Mouse (Mus musculus) limb, embryonic 14.5 days (tissue): ENCODE data around the gene Tnpo1. TPM values are rescaled to one million over a fixed set of nuclear protein-coding genes. Genes with fewer than 3 reads are reported as not detected.

Experiments used
- ATAC-seq: fragments of 200-750 bp; cut with Nextera tagmentation; 2 replicates; pipeline ENCODE4 v1.8.0; 2017; ENCODE audit warnings: low read depth, moderate number of reproducible peaks, moderate TSS enrichment; ENCODE audit not compliant: low FRiP score
- DNase-seq: peaks from one replicate; pipeline ENCODE4 v3.0.0-alpha.2; 2015; ENCODE audit warnings: low spot score
- H3K27ac ChIP-seq: fragments of 300-500 bp; sonication (generic); replicated peaks from 2 replicates; pipeline ENCODE4 v1.5.1; 2014; ENCODE audit warnings: low read depth, mild to moderate bottlenecking, low read length, moderate library complexity, mixed read lengths
- H3K27me3 ChIP-seq: fragments of 300-500 bp; sonication (generic); 2 replicates; pipeline ENCODE4 v1.6.1; 2014; ENCODE audit warnings: low read length, mixed read lengths; ENCODE audit not compliant: control insufficient read depth, insufficient read depth
- H3K36me3 ChIP-seq: fragments of 300-500 bp; sonication (generic); 2 replicates; pipeline ENCODE4 v1.6.1; 2014; ENCODE audit warnings: mild to moderate bottlenecking, low read length, moderate library complexity, mixed read lengths; ENCODE audit not compliant: control insufficient read depth, insufficient read depth
- H3K4me1 ChIP-seq: fragments of 300-500 bp; sonication (generic); 2 replicates; pipeline ENCODE4 v1.6.1; 2014; ENCODE audit warnings: antibody characterized with exemption, low read length, mixed read lengths; ENCODE audit not compliant: control insufficient read depth, insufficient read depth
- H3K4me2 ChIP-seq: fragments of 300-500 bp; sonication (generic); replicated peaks from 2 replicates; pipeline ENCODE4 v1.6.1; 2014; ENCODE audit warnings: low read depth, mild to moderate bottlenecking, low read length, moderate library complexity; ENCODE audit not compliant: severe bottlenecking
- H3K4me3 ChIP-seq: fragments of 300-500 bp; sonication (generic); replicated peaks from 2 replicates; pipeline ENCODE4 v1.5.1; 2014; ENCODE audit warnings: low read length
- H3K9ac ChIP-seq: fragments of 300-500 bp; sonication (generic); 2 replicates; pipeline ENCODE4 v1.6.1; 2014; ENCODE audit warnings: mild to moderate bottlenecking, low read depth, low read length, moderate library complexity; ENCODE audit not compliant: severe bottlenecking
- H3K9me3 ChIP-seq: fragments of 300-500 bp; sonication (generic); 2 replicates; pipeline ENCODE4 v1.6.1; 2016; ENCODE audit warnings: low read length; ENCODE audit not compliant: control insufficient read depth
- POLR2A ChIP-seq: fragments of 200-500 bp; IDR thresholded peaks from 2 replicates; pipeline ENCODE4 v1.8.0; 2012; ENCODE audit warnings: inconsistent platforms, mild to moderate bottlenecking, moderate library complexity, borderline replicate concordance; ENCODE audit not compliant: insufficient read depth, insufficient read length; ENCODE audit errors: extremely low read depth
- WGBS: fragments of 180-500 bp; shearing (Covaris S2); extraction: QIAGEN DNeasy Blood & Tissue Kit; methylation state at CpG from one replicate; pipeline ENCODE4 v1.1.7; 2014; 5-methylcytosine and 5-hydroxymethylcytosine counted together
- polyA plus RNA-seq, 2 experiments: library from polyadenylated mRNA; depleted of rRNA in 1 of 2; stranded (reverse) in 1 of 2; unstranded in 1 of 2; fragments of >200 nt; fragmentation: Nextera tagmentation in 1 of 2; extraction: Ambion mirVana in 1 of 2; gene quantifications; 2 replicates each; pipeline versions ENCODE4 v1.2.1 to v1.2.3; 2012 to 2014

The Tnpo1 gene
- polyA plus RNA-seq, 2 experiments, result 38.7 to 43.2 TPM

DNA sequence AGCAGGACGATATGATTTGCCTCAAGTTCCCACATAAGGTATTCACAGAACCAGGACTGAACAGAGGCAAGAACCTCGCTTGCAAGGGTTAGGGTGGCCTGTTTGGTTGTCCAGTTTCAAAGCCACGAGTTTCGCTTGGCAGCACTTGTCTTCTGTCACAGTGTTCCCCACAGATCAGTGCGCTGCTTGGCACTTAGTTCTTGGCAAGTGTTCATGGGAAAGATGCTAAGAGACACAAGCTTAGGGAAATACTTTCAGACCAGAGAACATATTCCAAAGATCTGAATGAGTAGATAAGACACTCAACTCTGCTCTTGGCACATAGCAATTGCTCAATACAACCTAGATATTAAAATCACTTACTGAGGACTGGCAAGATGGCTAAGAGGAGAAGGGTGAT lies 40.4 kb upstream of the Tnpo1 start:
- Histone ChIP-seq H3K4me2 (no peak overlapping the region), H3K36me3 (no peaks in the 10 kb centered on the region), H3K9ac (no peak overlapping the region), H3K4me3 (no peak overlapping the region), H3K27me3 (no peaks in the 10 kb centered on the region), H3K27ac (no peak overlapping the region), H3K4me1 (peaks cover 3% of the 10 kb centered on the region; the same call in 1 of the 2 replicates), H3K9me3 (no peaks in the 10 kb centered on the region)
- ATAC-seq (no peak), DNase-seq (no peak)
- WGBS, result 90% methylated on average over 5 of the region's 5 CpGs
- TF ChIP-seq POLR2A, result no peak

GRCm38 (mm10) chr13:98963612-98964011 lies 37.4 kb upstream of the Tnpo1 start:
- H3K36me3 ChIP-seq, result no peaks in the 10 kb centered on the region
- DNase-seq (no peak), ATAC-seq (no peak)
- H3K4me3 ChIP-seq, result no peak overlapping the region
- WGBS, result 93% methylated on average over 1 of the region's 1 CpGs
- H3K4me1 ChIP-seq, result no peaks in the 10 kb centered on the region
- no peak for TF ChIP-seq POLR2A
- no peak overlapping the region for H3K27ac ChIP-seq
- H3K9me3 ChIP-seq, result no peaks in the 10 kb centered on the region
- no peaks in the 10 kb centered on the region for H3K27me3 ChIP-seq
- no peak overlapping the region for H3K9ac ChIP-seq
- no peak overlapping the region for H3K4me2 ChIP-seq

- TF ChIP-seq POLR2A, result no peak
Observed at GRCm38 (mm10) chr13:98958177-98958576, 32.0 kb upstream of the Tnpo1 start.

DNA sequence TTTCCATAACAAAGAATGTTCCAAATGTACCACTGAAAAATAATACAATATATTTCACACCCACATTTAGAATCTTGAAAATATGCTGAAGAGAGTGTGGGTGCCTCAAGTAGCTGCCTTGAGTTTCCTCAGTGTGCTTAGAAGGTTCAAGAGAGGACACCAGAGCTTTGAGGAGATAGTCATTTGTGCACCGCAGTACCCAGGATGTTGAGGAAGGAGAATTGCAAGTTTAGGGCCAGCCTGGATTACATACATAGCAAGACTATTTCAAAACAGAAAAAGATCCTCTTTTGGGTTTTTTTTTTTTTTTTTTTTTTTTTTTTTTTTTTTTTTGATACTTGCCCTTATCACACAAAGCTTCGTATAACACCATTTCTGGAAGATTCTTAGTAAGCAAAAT lies 30.0 kb upstream of the Tnpo1 start:
- DNase-seq (no peak), ATAC-seq (no peak)
- no peak for TF ChIP-seq POLR2A
- no peaks in the 10 kb centered on the region for H3K4me1 ChIP-seq
- H3K4me2 ChIP-seq, result no peak overlapping the region
- WGBS, result 85% methylated on average over 2 of the region's 2 CpGs
- H3K27me3 ChIP-seq, result no peaks in the 10 kb centered on the region
- no peaks in the 10 kb centered on the region for H3K36me3 ChIP-seq
- no peak overlapping the region for H3K27ac ChIP-seq
- H3K9ac ChIP-seq, result no peak overlapping the region
- H3K4me3 ChIP-seq, result no peak overlapping the region
- H3K9me3 ChIP-seq, result no peaks in the 10 kb centered on the region

More at GRCm38 (mm10) chr13:98958177-98958576, 32.0 kb upstream of the Tnpo1 start:
- DNase-seq, result no peak
- Histone ChIP-seq H3K9ac (no peak overlapping the region), H3K36me3 (no peaks in the 10 kb centered on the region), H3K27me3 (no peaks in the 10 kb centered on the region), H3K4me1 (no peaks in the 10 kb centered on the region), H3K4me3 (no peak overlapping the region), H3K9me3 (no peaks in the 10 kb centered on the region), H3K4me2 (no peak overlapping the region), H3K27ac (no peak overlapping the region)
- WGBS, result 70% methylated on average over 2 of the region's 2 CpGs
- no peak for ATAC-seq

- Histone ChIP-seq H3K9ac (no peak overlapping the region), H3K27me3 (no peaks in the 10 kb centered on the region), H3K4me1 (no peaks in the 10 kb centered on the region), H3K27ac (no peak overlapping the region), H3K36me3 (no peaks in the 10 kb centered on the region), H3K9me3 (no peaks in the 10 kb centered on the region), H3K4me2 (no peak overlapping the region), H3K4me3 (no peak overlapping the region)
- ATAC-seq (no peak), DNase-seq (no peak)
- TF ChIP-seq POLR2A, result no peak
- 53% methylated on average over 6 of the region's 6 CpGs for WGBS
Observed at GRCm38 (mm10) chr13:98955676-98956075, 29.5 kb upstream of the Tnpo1 start.

DNA sequence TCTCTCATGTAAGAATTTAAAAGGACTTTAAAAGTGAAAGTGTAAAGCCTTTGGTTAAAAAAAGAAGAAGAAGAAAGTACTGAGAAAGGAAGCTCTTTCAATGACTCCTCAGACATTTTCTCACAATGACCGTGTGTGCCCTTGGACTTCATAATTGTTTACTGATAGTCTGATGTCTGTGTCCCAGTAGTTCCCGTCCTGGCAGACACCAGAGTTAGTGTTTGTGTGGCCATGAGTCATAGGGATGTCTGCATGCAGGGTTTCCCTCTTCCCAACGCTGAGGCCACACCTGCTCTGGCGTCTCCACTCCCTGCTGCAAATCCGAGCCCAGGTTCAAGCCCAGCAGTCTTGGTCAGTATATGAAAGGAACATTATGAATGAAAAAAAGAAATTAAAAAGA lies 29.0 kb upstream of the Tnpo1 start:
- WGBS, result 54% methylated on average over 5 of the region's 5 CpGs
- no peak overlapping the region for H3K4me3 ChIP-seq
- no peak overlapping the region for H3K27ac ChIP-seq
- no peaks in the 10 kb centered on the region for H3K9me3 ChIP-seq
- DNase-seq (no peak), ATAC-seq (no peak)
- H3K4me2 ChIP-seq, result no peak overlapping the region
- TF ChIP-seq POLR2A, result no peak
- no peaks in the 10 kb centered on the region for H3K27me3 ChIP-seq
- no peak overlapping the region for H3K9ac ChIP-seq
- no peaks in the 10 kb centered on the region for H3K36me3 ChIP-seq
- no peaks in the 10 kb centered on the region for H3K4me1 ChIP-seq
